Mouse (Mus musculus) testis, adult 2 months (tissue): ENCODE measurements around the gene A630076J17Rik. TPM values are rescaled to one million over a fixed set of nuclear protein-coding genes. Genes with fewer than 3 reads are reported as not detected.
A peak's percentile ranks its signal among the peaks of the same experiment; 100 is the strongest.

Experiments
- H3K27ac ChIP-seq: fragments of 200-500 bp; 2 replicates; pipeline ENCODE4 v1.5.1; 2012; ENCODE audit warnings: low read depth, low read length; ENCODE audit not compliant: control insufficient read depth, insufficient read depth
- H3K27me3 ChIP-seq: fragments of 200-500 bp; 2 replicates; pipeline ENCODE4 v1.6.1; 2012; ENCODE audit warnings: mild to moderate bottlenecking, low read length, moderate library complexity; ENCODE audit not compliant: control insufficient read depth, insufficient read depth
- H3K36me3 ChIP-seq: fragments of 200-500 bp; 2 replicates; pipeline ENCODE4 v1.6.1; 2012; ENCODE audit warnings: mild to moderate bottlenecking, low read length; ENCODE audit not compliant: control insufficient read depth, insufficient read depth
- H3K4me1 ChIP-seq: fragments of 200-500 bp; 2 replicates; pipeline ENCODE4 v1.6.1; 2012; ENCODE audit warnings: low read length; ENCODE audit not compliant: control insufficient read depth, insufficient read depth
- H3K4me3 ChIP-seq: fragments of 200-500 bp; 2 replicates; pipeline ENCODE4 v1.5.1; 2012; ENCODE audit warnings: low read depth, mild to moderate bottlenecking, low read length, moderate library complexity, mixed read lengths; ENCODE audit not compliant: control insufficient read depth
- CTCF ChIP-seq: fragments of 200-500 bp; IDR thresholded peaks from 2 replicates; pipeline ENCODE4 v1.5.1; 2012; ENCODE audit warnings: low read depth, mild to moderate bottlenecking, inconsistent platforms, low read length, moderate library complexity; ENCODE audit not compliant: control insufficient read depth, insufficient read depth, insufficient replicate concordance
- POLR2A ChIP-seq: fragments of 200-500 bp; IDR thresholded peaks from 2 replicates; pipeline ENCODE4 v1.6.1; 2012; ENCODE audit warnings: low read depth, mild to moderate bottlenecking, inconsistent platforms, low read length, moderate library complexity; ENCODE audit not compliant: control insufficient read depth
- polyA plus RNA-seq: library from polyadenylated mRNA; depleted of rRNA; stranded (reverse); fragments of >200 nt; gene quantifications from 2 replicates; pipeline ENCODE4 v1.2.3, GENCODE M21; 2012; rRNA removed

Gene A630076J17Rik
- not detected in 2 replicates for polyA plus RNA-seq

DNA sequence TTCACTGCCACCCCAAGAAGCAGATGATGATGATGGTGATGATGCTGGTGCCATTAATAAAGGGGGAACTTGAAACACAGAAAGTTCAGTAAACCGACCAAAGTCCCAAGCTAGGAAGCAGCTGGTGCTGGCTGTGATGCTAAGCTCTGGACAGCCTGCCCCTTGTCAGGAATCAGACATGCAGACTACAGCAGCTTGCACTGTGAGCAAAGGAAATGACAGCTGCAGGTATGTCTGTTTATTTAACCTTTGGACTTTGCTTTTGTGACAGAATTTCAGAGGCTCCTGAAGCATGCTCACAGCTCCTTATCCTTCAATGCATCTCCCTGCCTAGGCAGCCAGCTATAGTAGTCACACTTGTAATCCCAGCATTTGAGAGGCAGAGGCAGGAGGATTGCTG is at the start of gene A630076J17Rik:
Gene A630076J17Rik (plus strand): TSS at position 88 of the 400 bp plus-strand sequence.
- Histone ChIP-seq H3K4me1 (no peaks in the 10 kb centered on the region; the same call in 1 of the 2 replicates), H3K4me3 (no peak within 1 kb of the TSS), H3K27ac (no peak within 1 kb of the TSS), H3K27me3 (no peaks in the 10 kb centered on the region), H3K36me3 (no peaks in the 10 kb centered on the region)
- no peak for TF ChIP-seq CTCF
- no peak for TF ChIP-seq POLR2A

DNA sequence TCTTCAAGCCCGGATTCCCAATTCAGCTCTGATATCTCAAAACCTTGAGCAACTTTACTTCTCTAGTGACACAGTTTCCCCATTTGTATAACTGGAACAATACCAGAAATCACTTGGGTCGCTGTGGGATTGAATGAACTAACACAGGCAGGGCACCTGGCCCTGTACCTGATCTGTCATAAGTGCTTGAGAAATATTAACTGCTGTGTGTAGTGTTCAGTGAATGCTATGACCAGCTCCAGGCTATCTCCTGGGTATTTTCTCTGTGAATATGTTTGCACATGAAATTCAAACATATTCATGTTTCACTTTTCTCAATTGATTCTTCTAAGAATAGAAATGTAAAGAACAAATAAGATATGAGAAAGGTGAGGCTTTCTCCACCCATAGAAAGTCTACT is 49.6 kb upstream of the A630076J17Rik start:
- no peaks in the 10 kb centered on the region for H3K36me3 ChIP-seq
- H3K27ac ChIP-seq, result no peak overlapping the region
- H3K4me1 ChIP-seq, result no peaks in the 10 kb centered on the region
- H3K4me3 ChIP-seq, result no peak overlapping the region
- H3K27me3 ChIP-seq, result no peaks in the 10 kb centered on the region
- TF ChIP-seq CTCF (no peak), POLR2A (no peak)

DNA sequence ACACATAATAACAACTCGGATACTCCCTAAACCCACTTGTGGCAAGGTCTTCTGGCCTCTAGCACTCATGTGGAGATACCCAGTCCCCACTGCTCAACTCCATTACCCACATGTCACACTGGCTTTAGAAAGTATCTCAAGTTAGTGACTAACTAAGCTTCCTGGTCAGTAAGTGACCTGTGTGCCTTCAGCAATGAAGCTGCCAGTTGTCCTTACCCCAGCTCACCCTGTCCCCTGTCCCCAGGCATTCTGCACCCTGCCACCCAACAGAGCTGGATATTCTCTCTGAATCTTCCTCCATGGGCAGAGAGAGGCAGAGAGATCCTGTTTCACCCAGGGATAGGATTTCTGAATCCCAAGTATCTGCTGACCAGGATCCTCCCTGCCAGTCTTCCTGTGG is 47.7 kb upstream of the A630076J17Rik start, which contains the start of gene Kcna10:
Gene Kcna10 (plus strand): TSS at position 301 of the 400 bp plus-strand sequence.
- Histone ChIP-seq H3K4me1 (no peaks in the 10 kb centered on the region), H3K36me3 (no peaks in the 10 kb centered on the region), H3K4me3 (no peak within 1 kb of the TSS), H3K27me3 (no peaks in the 10 kb centered on the region), H3K27ac (no peak within 1 kb of the TSS)
- TF ChIP-seq CTCF, result no peak
- no peak for TF ChIP-seq POLR2A

DNA sequence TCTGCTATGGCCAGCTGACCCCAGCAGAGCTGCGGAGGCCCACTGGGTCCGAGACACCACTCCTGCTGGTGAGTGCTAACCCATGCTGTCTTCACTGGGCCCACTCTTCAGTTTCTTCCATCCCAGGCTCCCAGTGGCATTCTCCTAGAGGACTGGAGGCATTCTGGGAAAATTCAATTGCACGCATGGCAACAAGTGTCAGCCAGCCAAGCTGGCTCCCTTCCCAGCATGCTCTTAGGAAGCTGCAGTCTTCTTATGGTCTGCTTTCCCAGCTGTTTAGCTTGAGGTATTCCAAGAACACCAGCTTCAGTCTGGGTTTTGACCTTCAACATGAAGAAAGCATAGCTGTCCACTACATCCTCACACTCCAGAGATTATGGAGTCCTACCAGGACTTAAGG is 47.2 kb upstream of the A630076J17Rik start:
- TF ChIP-seq CTCF (no peak), POLR2A (no peak)
- Histone ChIP-seq H3K4me1 (no peaks in the 10 kb centered on the region), H3K27me3 (no peaks in the 10 kb centered on the region), H3K36me3 (no peaks in the 10 kb centered on the region), H3K27ac (no peak overlapping the region), H3K4me3 (no peak overlapping the region)

DNA sequence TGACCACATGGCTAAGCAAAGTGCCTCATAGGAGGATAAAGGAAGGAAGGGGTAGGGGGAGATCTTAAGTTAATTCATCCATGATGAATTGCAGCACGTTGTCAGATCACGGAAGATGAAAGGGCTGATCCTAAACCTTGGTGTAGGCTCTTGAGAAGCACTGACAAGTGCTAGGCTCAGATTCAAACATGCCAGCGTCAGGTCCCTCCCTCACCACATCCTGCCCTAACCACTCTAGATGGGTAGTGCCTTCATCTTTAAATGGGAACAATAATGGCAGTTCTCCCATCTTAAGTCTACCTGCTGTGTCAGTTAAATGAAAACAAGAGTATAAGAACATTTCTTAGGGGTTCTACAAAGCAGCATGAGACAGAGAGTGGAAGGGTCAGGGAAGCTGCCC is 44.8 kb upstream of the A630076J17Rik start:
- TF ChIP-seq POLR2A, result no peak
- TF ChIP-seq CTCF, result no peak
- H3K4me1 ChIP-seq, result peaks cover 2% of the 10 kb centered on the region; the same call in 1 of the 2 replicates
- H3K4me3 ChIP-seq, result no peak overlapping the region
- no peak overlapping the region for H3K27ac ChIP-seq
- no peaks in the 10 kb centered on the region for H3K27me3 ChIP-seq
- H3K36me3 ChIP-seq, result no peaks in the 10 kb centered on the region

DNA sequence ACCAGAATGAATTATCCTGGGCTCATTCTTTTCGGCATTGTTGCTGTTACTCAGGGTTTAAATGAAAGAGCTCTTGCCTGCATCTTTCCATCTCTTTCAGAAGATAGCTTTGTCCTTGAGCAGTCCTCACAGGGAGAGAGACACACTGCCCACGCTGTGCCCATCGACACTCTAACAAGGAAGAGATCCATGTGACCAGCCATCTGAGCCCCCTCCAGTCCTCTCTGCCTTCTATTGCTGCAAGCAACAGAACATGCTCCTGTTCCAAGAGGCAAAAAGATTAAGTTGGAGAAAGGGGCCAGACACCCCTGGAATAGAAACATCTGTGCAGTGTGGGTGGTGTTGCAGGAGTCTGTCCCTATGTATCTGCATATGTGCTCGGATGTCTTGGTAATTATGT is 43.4 kb upstream of the A630076J17Rik start:
- TF ChIP-seq CTCF, result no peak
- no peak overlapping the region for H3K27ac ChIP-seq

DNA sequence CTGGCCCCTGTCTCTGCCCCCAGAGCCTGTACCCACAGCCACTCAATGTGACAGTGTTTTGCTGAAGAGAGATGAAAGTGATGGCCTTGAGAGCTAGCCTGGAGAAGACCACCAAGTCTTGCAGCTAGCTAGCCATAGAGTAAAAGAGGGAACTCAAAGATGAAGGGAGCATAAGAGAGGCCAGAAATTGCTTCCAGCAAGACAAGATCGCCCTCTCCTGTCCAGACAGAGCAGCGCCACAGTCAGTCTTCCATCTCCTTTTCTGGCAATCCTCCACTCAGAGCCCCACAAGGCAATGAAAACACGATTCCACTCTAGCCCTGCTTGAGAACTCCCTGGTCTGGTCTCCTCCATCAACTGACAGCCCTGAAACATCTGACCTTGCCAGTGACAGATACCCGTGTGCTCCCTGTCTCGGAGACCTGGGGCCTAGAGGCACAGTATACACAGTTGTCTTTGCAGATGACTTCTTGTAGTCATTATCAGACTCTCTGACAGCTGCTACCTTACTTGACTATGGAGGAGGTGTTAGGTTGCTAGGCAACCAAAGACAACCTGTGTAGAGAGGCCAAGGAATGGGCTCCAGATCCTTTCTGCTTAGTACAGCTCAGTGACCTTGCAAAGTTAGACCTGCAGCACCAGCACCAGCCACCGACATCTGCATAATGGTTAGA is 42.1 kb upstream of the A630076J17Rik start:
- no peaks in the 10 kb centered on the region for H3K36me3 ChIP-seq
- no peaks in the 10 kb centered on the region for H3K27me3 ChIP-seq

More for the DNA sequence above, 43.4 kb upstream of the A630076J17Rik start:
- Histone ChIP-seq H3K36me3 (no peaks in the 10 kb centered on the region), H3K4me1 (peaks cover 2% of the 10 kb centered on the region; the same call in 1 of the 2 replicates), H3K4me3 (no peak overlapping the region), H3K27me3 (no peaks in the 10 kb centered on the region)

More for the DNA sequence above, 42.1 kb upstream of the A630076J17Rik start:
- no peak overlapping the region for H3K27ac ChIP-seq
- no peak for TF ChIP-seq POLR2A
- peak; percentile 49; the same call in 1 of the 2 replicates for TF ChIP-seq CTCF
- H3K4me3 ChIP-seq, result no peak overlapping the region
- peaks cover 2% of the 10 kb centered on the region; the same call in 1 of the 2 replicates for H3K4me1 ChIP-seq
